Comparison of ENCODE assay signal across 21 mouse cellular contexts in the genomic region with DNA sequence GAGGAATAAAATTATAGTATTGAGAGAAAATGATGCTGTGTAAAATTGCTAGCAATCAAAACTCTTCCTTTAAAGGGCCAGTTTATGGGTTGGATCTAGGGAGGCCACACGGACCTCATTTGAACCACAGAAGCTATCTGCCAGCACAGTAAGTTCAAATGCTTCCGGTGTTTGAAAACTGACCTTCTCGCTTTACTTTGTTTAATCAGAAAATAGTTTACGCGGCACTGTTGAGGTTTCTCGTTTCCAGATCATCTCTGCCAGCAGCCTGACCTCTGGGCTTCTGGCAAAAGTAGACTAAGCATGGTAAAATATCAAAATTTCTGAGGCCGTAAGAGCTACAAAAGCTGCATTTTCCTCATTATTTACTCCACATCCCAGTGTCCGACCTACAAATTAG.
"Had no signal": no experiment of that assay in that cellular context is flagged by ENCODE, and none has a peak within 500 bp of the region (broad histone marks: within the 10 kb centered on the region; RNA-seq: fewer than 3 reads in every experiment).

No protein-coding gene starts in this region.

- H3K27ac ChIP-seq: liver, embryonic 12.5 days; liver, embryonic 14.5 days; lung, embryonic 15.5 days; macrophage; midbrain, embryonic 10.5 days; midbrain, embryonic 12.5 days; neural tube, embryonic 13.5 days; neural tube, embryonic 15.5 days had no signal

- DNase-seq: midbrain, embryonic 14.5 days; retina, postnatal 1 day; right cerebral cortex, adult 18-20 months; right cerebral cortex, postnatal 25 days; right cerebral cortex, postnatal 4 days; spleen, adult 18-20 months; thymus, adult 18-20 months; thymus, postnatal 14 days; thymus, postnatal 36 days had no signal

- H3K27me3 ChIP-seq: liver, embryonic 12.5 days; lung, embryonic 15.5 days; megakaryocyte, embryonic 14.5 days; midbrain, embryonic 12.5 days; neural tube, embryonic 13.5 days; neural tube, embryonic 15.5 days had no signal

- H3K4me2 ChIP-seq: liver, embryonic 12.5 days; lung, embryonic 15.5 days; midbrain, embryonic 12.5 days; neural tube, embryonic 13.5 days; neural tube, embryonic 15.5 days had no signal

- H3K9ac ChIP-seq: liver, embryonic 12.5 days; liver, embryonic 14.5 days; lung, embryonic 15.5 days; midbrain, embryonic 12.5 days; neural tube, embryonic 13.5 days; neural tube, embryonic 15.5 days had no signal

- H3K9me3 ChIP-seq: liver, embryonic 12.5 days; lung, embryonic 15.5 days; midbrain, embryonic 10.5 days; midbrain, embryonic 12.5 days; neural tube, embryonic 13.5 days; neural tube, embryonic 15.5 days had no signal

- ATAC-seq: liver, embryonic 12.5 days; lung, postnatal 0 days; midbrain, embryonic 16.5 days had no signal

- H3K4me3 ChIP-seq: liver, embryonic 12.5 days; lung, embryonic 15.5 days; megakaryocyte, embryonic 14.5 days; midbrain, embryonic 10.5 days; midbrain, embryonic 12.5 days; myocyte; neural tube, embryonic 13.5 days; neural tube, embryonic 15.5 days had no signal

- H3K4me1 ChIP-seq: liver, embryonic 12.5 days; lung, embryonic 15.5 days; midbrain, embryonic 10.5 days; midbrain, embryonic 12.5 days; neural tube, embryonic 13.5 days; neural tube, embryonic 15.5 days had no signal

- H3K36me3 ChIP-seq: liver, embryonic 12.5 days; lung, embryonic 15.5 days; midbrain, embryonic 10.5 days; midbrain, embryonic 12.5 days; neural tube, embryonic 13.5 days; neural tube, embryonic 15.5 days had no signal
